Mouse (Mus musculus): Measurements from ENCODE around the gene Rpia.
"Not testable (repeated sequence)": the region's sequence is repeated elsewhere in the genome, so short reads cannot be mapped to it uniquely, and the experiment has no call there.

Gene Rpia

GRCm38 (mm10) chr6:70791824-70792535 lies at the start of gene Rpia:
TSS of gene Rpia (minus strand) at chr6:70792232.
- DNase-seq (ENCODE audit: inconsistent ontology term), result peak; percentile 99

GRCm38 (mm10) chr6:70840281-70840680 lies 48.2 kb upstream of the Rpia start:
- no peak for DNase-seq (ENCODE audit: inconsistent ontology term)

GRCm38 (mm10) chr6:70838532-70838931 lies 46.5 kb upstream of the Rpia start:
- DNase-seq (ENCODE audit: inconsistent ontology term), result no peak

- DNase-seq (ENCODE audit: inconsistent ontology term), result no peak
Observed at GRCm38 (mm10) chr6:70837297-70837696, 45.3 kb upstream of the Rpia start.

GRCm38 (mm10) chr6:70831179-70831839 lies 39.3 kb upstream of the Rpia start:
- no peak for DNase-seq (ENCODE audit: inconsistent ontology term)

- DNase-seq (ENCODE audit: inconsistent ontology term), result no peak
Observed at GRCm38 (mm10) chr6:70830552-70830951, 38.5 kb upstream of the Rpia start.

GRCm38 (mm10) chr6:70829451-70829850 lies 37.4 kb upstream of the Rpia start:
- DNase-seq (ENCODE audit: inconsistent ontology term), result no peak

GRCm38 (mm10) chr6:70824987-70825337 lies 32.9 kb upstream of the Rpia start:
- no peak for DNase-seq (ENCODE audit: inconsistent ontology term)

GRCm38 (mm10) chr6:70824085-70824986 lies 32.3 kb upstream of the Rpia start:
- peak; percentile 77 for DNase-seq (ENCODE audit: inconsistent ontology term)

- not testable (repeated sequence) for DNase-seq (ENCODE audit: inconsistent ontology term)
Observed at GRCm38 (mm10) chr6:70823277-70823676, 31.2 kb upstream of the Rpia start.

GRCm38 (mm10) chr6:70822386-70822910 lies 30.4 kb upstream of the Rpia start:
- no peak for DNase-seq (ENCODE audit: inconsistent ontology term)

- no peak for DNase-seq (ENCODE audit: inconsistent ontology term)
Observed at GRCm38 (mm10) chr6:70821566-70821965, 29.5 kb upstream of the Rpia start.

- no peak for DNase-seq (ENCODE audit: inconsistent ontology term)
Observed at GRCm38 (mm10) chr6:70815471-70815870, 23.4 kb upstream of the Rpia start.

- DNase-seq (ENCODE audit: inconsistent ontology term), result no peak
Observed at GRCm38 (mm10) chr6:70814629-70814950, 22.6 kb upstream of the Rpia start.

GRCm38 (mm10) chr6:70813921-70814628 lies 22.0 kb upstream of the Rpia start:
- no peak for DNase-seq (ENCODE audit: inconsistent ontology term)

GRCm38 (mm10) chr6:70812526-70812895 lies 20.5 kb upstream of the Rpia start:
- peak; percentile 82 for DNase-seq (ENCODE audit: inconsistent ontology term)

- peak; percentile 82 for DNase-seq (ENCODE audit: inconsistent ontology term)
Observed at GRCm38 (mm10) chr6:70811557-70812525, 19.8 kb upstream of the Rpia start.

- no peak for DNase-seq (ENCODE audit: inconsistent ontology term)
Observed at GRCm38 (mm10) chr6:70810524-70810923, 18.5 kb upstream of the Rpia start.

- no peak for DNase-seq (ENCODE audit: inconsistent ontology term)
Observed at GRCm38 (mm10) chr6:70806514-70806912, 14.5 kb upstream of the Rpia start.

GRCm38 (mm10) chr6:70805820-70806513 lies 13.9 kb upstream of the Rpia start:
- peak; percentile 85 for DNase-seq (ENCODE audit: inconsistent ontology term)

Measured in Muller cell, postnatal 12 days (primary cell).